Mouse (Mus musculus) G1E (cell line): ENCODE results near the gene Sfxn2.

Experiments used
- CTCF ChIP-seq: IDR thresholded peaks from 2 replicates; pipeline ENCODE4 v1.5.1; 2012; ENCODE audit warnings: low read depth, low read length, inconsistent platforms, mixed read lengths
- POLR2AphosphoS5 ChIP-seq: IDR thresholded peaks from 2 replicates; pipeline ENCODE4 v1.6.1; 2012; ENCODE audit warnings: low read depth, low read length, inconsistent platforms; ENCODE audit not compliant: insufficient replicate concordance

GRCm38 (mm10) chr19:46639053-46639452, 65.9 kb downstream of the Sfxn2 start:
- no peak for TF ChIP-seq CTCF
- no peak for TF ChIP-seq POLR2AphosphoS5
